13 mouse cellular contexts compared by ENCODE assay signal in the genomic region with DNA sequence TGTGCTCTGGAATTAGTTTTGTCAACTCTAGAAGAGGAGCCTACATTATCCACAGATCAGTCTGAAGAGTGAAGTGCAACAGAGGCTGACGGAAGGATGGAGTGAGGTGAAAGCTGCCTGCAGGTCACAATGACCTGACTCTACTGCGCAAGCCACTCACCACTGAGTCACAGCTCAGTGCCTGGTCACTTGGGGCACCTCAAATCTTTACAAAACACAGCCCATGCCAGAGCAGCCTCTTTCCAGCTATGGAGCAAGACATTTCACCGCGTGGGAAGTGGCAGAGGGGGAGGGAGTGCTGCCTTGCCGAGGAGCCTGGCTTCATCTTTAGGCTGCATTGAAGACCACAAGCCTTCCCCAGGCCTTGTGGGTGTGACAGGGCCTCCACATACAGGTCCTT.
"Had no signal": no experiment of that assay in that cellular context is flagged by ENCODE, and none has a peak within 500 bp of the region (broad histone marks: within the 10 kb centered on the region; RNA-seq: fewer than 3 reads in every experiment).

No protein-coding gene starts in this region.

- DNase-seq: kidney, adult 18-20 months; kidney, postnatal 14 days; layer of hippocampus, postnatal 36 days; lung, embryonic 14.5 days; lung, postnatal 14 days; right cerebral cortex, postnatal 14 days had no signal

- H3K4me2 ChIP-seq: kidney, embryonic 15.5 days; limb, embryonic 15.5 days; liver, embryonic 12.5 days; lung, embryonic 14.5 days; midbrain, embryonic 12.5 days; neural tube, embryonic 15.5 days had no signal

- H3K9ac ChIP-seq: kidney, embryonic 15.5 days; limb, embryonic 15.5 days; liver, embryonic 12.5 days; lung, embryonic 14.5 days; midbrain, embryonic 12.5 days; neural tube, embryonic 15.5 days had no signal

- ATAC-seq: liver, embryonic 12.5 days; midbrain, embryonic 16.5 days had no signal

- H3K27me3 ChIP-seq: kidney, embryonic 15.5 days; limb, embryonic 15.5 days; liver, embryonic 12.5 days; midbrain, embryonic 12.5 days; neural tube, embryonic 15.5 days had no signal

- H3K4me1 ChIP-seq: kidney, embryonic 15.5 days; limb, embryonic 15.5 days; liver, embryonic 12.5 days; midbrain, embryonic 12.5 days; neural tube, embryonic 15.5 days had no signal

- H3K27ac ChIP-seq: kidney, embryonic 15.5 days; limb, embryonic 15.5 days; liver, embryonic 12.5 days; macrophage; midbrain, embryonic 12.5 days; neural tube, embryonic 15.5 days had no signal

- H3K4me3 ChIP-seq: kidney, embryonic 15.5 days; limb, embryonic 15.5 days; liver, embryonic 12.5 days; midbrain, embryonic 12.5 days; neural tube, embryonic 15.5 days had no signal

- H3K9me3 ChIP-seq: kidney, embryonic 15.5 days; limb, embryonic 15.5 days; liver, embryonic 12.5 days; midbrain, embryonic 12.5 days; neural tube, embryonic 15.5 days had no signal
